Mouse (Mus musculus) v-Abl transformed pro-B cells (cell line): ENCODE measurements around the gene Mapk14.

Experiments used
- in situ Hi-C, 2 experiments: fragments of 400-800 bp; cut with MboI; formaldehyde crosslinking; loops; one replicate each; pipeline ENCODE4 v1.15.1; 2025; ENCODE audit not compliant: unreplicated experiment in 2 of 2

Mapk14 gene

DNA sequence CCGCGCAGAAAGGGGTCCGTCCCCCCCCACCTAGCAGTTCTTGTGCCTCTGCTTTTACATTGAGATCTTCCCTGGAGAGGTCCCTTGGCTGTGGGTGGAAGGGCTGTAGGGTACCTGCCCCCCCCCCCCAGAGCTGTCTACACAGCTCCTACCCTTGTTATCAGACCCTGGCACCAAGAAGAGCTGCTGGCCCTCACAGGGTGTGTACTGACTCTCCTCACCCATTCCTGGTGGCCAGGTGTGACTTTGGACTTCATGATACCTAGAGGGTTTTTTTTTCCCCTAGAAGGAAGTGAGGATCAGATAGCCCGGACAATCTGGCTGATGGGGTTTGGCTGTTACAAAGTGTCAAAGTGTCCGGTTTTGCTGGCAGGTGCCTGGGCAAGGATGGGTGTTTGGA lies 80.2 kb downstream of the Mapk14 start:
- in situ Hi-C loops = loop anchor here (25.0 kb wide), 2 partner anchors 91 to 466 kb away; partner anchors contain the start of genes Cpne5 (in 1 of the 2) and Pnpla1 (in 1 of the 2)

DNA sequence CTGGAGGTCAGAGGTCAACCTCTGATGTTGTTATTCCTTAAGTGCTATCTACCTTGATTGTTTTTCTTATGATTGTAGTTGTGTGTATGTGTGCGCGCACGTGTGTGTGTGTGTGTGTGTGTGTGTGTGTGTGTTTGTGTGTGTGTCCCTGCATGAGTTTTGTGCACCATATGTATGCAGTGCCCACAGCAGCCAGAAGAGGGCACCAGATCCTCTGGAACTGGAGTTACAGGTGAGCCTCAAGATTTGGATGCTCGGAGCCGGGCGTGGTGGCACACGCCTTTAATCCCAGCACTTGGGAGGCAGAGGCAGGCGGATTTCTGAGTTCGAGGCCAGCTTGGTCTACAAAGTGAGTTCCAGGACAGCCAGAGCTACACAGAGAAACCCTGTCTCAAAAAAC lies 83.2 kb downstream of the Mapk14 start:
- in situ Hi-C loops = loop anchor here (25.0 kb wide), 2 partner anchors 88 to 463 kb away; partner anchors contain the start of genes Cpne5 (in 1 of the 2) and Pnpla1 (in 1 of the 2)

- in situ Hi-C loops = no loop called here
Observed at GRCm38 (mm10) chr17:28775161-28775560, 84.0 kb downstream of the Mapk14 start.

- in situ Hi-C loops = no loop called here
Observed at GRCm38 (mm10) chr17:28776817-28777216, 85.7 kb downstream of the Mapk14 start.

- in situ Hi-C loops = no loop called here
Observed at GRCm38 (mm10) chr17:28777231-28778005, 86.3 kb downstream of the Mapk14 start.

DNA sequence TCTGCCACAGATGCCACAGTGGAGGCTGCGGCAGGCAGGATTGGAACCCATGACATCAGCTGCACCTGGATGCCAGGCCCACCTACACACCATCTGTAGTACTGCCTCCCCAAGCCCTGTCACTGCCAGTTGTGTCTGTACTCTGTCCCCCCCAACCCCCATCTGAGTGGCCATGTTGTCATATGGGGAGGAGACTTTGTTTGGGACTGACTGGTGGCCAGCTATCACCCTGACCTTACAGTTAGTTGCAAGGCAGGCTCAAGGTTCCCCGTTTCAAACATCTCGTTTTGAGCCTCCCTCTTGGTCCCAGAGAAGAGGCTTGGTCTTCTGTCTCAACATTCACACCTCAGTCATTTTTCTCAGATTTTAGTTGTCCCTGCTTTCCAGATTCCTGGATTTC lies 88.6 kb downstream of the Mapk14 start:
- in situ Hi-C loops = no loop called here

DNA sequence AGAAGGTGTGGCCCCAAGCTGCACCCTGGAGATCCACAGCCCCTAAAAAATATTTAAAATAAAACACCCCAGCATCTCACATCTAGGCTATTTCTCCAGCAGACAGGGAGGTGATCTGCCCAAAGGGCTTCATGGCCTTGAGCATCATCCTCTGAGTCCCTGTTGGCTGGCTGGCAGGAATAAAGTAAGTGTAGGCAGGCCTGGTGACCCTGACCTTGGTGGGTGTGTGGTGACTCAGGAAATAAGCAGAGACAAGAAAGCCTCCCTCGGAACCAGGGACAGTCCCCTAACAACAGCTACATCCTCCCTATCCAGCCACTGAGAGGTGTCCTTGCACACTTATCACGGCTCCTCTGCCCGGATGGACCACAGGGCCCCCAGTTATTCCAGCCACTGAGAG lies 89.7 kb downstream of the Mapk14 start:
- in situ Hi-C loops = no loop called here

GRCm38 (mm10) chr17:28781290-28782045 lies 90.3 kb downstream of the Mapk14 start:
- in situ Hi-C loops = no loop called here

DNA sequence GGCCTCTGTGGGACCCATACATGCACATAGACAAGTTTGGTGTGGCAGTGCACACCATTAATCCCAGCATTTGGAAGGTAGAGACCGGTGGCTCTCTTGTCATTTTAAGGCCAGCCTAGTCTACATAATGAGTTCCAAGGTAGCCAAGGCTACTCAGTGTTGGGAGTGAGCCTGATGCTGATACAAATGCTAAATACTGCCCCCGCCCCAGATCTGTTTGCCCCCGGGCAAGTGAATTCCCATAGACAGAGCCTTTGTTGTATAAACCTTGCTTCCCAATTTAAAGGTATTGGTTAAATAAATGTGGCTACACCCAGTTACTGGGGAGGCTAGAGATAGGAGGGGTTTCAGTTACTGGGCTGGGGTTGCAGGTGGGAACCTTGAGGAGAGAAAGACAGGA lies 93.9 kb downstream of the Mapk14 start:
- in situ Hi-C loops = no loop called here

GRCm38 (mm10) chr17:28787507-28787906 lies 96.4 kb downstream of the Mapk14 start:
- in situ Hi-C loops = no loop called here

DNA sequence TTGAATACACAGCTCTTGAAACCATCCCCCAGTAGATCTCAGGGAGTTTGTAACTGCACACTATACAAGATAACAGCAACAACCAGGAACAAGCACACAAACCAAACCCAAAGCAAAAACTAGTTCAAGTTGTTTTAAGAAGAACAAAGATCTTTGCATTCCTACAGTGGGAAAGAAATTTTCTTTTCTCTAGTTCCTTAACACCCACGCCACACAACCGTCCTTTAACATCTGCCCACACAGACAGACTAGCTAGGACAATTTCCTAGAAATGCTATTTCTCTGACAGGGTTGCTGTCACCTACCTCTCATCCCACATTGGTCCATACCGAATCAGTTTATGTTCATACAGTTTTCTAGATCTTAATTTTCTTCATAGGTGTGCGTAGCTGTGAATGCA lies 105.9 kb downstream of the Mapk14 start:
- in situ Hi-C loops = no loop called here
